Mouse (Mus musculus): Measurements from ENCODE around the gene Tmem259.

GRCm38 (mm10) chr10:79937775-79938526 lies 46.2 kb downstream of the Tmem259 start:
- TF ChIP-seq CTCF (IDR thresholded peaks at IDR 0.05; ENCODE audit: control insufficient read depth, insufficient read depth, insufficient read length) (no peak), USF1 (IDR thresholded peaks at IDR 0.05; ENCODE audit: low read depth) (no peak), MAX (IDR thresholded peaks at IDR 0.05) (no peak), CEBPB (IDR thresholded peaks at IDR 0.05; ENCODE audit: low read depth) (no peak), MYOD1 (IDR thresholded peaks at IDR 0.05; ENCODE audit: control insufficient read depth, insufficient read length, low read depth) (no peak), FOSL1 (IDR thresholded peaks at IDR 0.05; ENCODE audit: insufficient read depth, low read length, poor library complexity, severe bottlenecking) (no peak), MYOG (IDR thresholded peaks at IDR 0.05; ENCODE audit: control insufficient read depth, extremely low read depth, insufficient read length) (no peak)

Data from C2C12 (cell line).